Mouse (Mus musculus): ENCODE results near the gene Cetn3. TPM values are rescaled to one million over a fixed set of nuclear protein-coding genes. Genes with fewer than 3 reads are reported as not detected.

Gene Cetn3
- total RNA-seq (2014; rRNA removed) (30.3 and 40.1 TPM in 2 replicates), polyA plus RNA-seq (2012; rRNA removed) (2.1 and 2.3 TPM in 2 replicates)

DNA sequence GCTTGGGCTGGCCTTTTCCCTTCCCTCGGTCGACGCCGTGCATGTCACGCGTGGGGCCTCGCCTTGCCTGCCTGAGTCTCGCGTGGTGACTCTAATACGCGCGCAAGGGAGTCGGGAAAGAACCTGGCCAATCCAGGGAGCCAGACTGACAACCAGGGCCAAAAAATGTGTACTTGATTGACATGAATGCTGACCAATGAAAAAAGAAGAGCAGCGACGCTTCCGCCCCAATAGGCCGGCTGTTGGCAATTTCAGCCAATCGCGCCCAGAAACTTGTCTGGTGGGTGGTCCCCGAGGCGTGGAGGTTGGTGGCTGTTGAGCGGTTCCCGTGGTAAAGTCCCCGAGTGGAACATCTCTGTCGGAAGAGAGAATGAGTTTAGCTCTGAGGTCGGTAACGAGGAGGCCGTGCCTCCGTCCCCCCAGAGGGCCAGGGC lies at the start of gene Cetn3:
Gene Cetn3 (plus strand): TSS at position 107 of the 434 bp plus-strand sequence.
- peak within 1 kb of the TSS; percentile 80 for H3K4me3 ChIP-seq (ENCODE audit: insufficient read depth, low read depth, low read length)
- TF ChIP-seq POLR2A (IDR thresholded peaks at IDR 0.05; ENCODE audit: extremely low read depth, insufficient read depth, low read length) = no peak
- no peak for TF ChIP-seq CTCF (IDR thresholded peaks at IDR 0.05; ENCODE audit: low read depth, low read length)
- peak within 1 kb of the TSS; percentile 91 for H3K27ac ChIP-seq (replicated peaks; ENCODE audit: insufficient read depth, low read depth, low read length)
- under 1% methylated on average over 29 of the region's 29 CpGs for WGBS
- peak within 1 kb of the TSS; percentile 88 for H3K9ac ChIP-seq (ENCODE audit: low read depth, low read length)
- peak; percentile 91 for DNase-seq (ENCODE audit: extremely low read depth, low read depth, low spot score)
- H3K4me1 ChIP-seq (ENCODE audit: control insufficient read depth, insufficient read depth, low read length) = no peaks in the 10 kb centered on the region; the same call in 1 of the 2 replicates
- peaks cover 8% of the 10 kb centered on the region for H3K36me3 ChIP-seq (ENCODE audit: control insufficient read depth, insufficient read depth, low read length)
- H3K27me3 ChIP-seq (ENCODE audit: control insufficient read depth, insufficient read depth, low read length) = no peaks in the 10 kb centered on the region
- H3K79me2 ChIP-seq (ENCODE audit: control insufficient read depth, insufficient read depth, low read length) = peaks cover 3% of the 10 kb centered on the region; the same call in 1 of the 2 replicates

DNA sequence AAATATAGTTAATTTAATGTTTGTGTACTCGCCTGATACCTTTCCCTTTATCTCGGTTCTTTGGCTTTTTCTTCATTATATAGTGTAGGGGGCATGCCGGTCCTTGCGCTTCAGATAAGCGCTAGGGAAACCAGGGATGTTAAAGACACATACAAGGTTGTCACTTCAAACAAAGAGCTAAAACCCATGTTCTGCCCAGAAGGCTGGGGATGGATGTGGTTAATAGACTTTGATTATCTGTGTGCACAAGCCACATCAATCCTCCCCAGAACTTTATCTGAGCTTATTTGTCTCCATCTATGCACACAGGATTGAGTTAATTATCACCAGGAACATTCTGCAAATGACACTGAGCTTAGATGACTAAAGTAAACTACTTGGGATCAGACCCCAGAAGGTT lies 46.3 kb upstream of the Cetn3 start:
- no peak for DNase-seq (ENCODE audit: extremely low read depth, low read depth, low spot score)
- Histone ChIP-seq H3K27me3 (ENCODE audit: control insufficient read depth, insufficient read depth, low read length) (no peaks in the 10 kb centered on the region), H3K27ac (replicated peaks; ENCODE audit: insufficient read depth, low read depth, low read length) (no peak overlapping the region), H3K4me1 (ENCODE audit: control insufficient read depth, insufficient read depth, low read length) (no peaks in the 10 kb centered on the region), H3K36me3 (ENCODE audit: control insufficient read depth, insufficient read depth, low read length) (no peaks in the 10 kb centered on the region), H3K79me2 (ENCODE audit: control insufficient read depth, insufficient read depth, low read length) (no peaks in the 10 kb centered on the region; the same call in 1 of the 2 replicates), H3K9ac (ENCODE audit: low read depth, low read length) (no peak overlapping the region), H3K4me3 (ENCODE audit: insufficient read depth, low read depth, low read length) (no peak overlapping the region)
- WGBS = 78% methylated on average over 5 of the region's 5 CpGs
- TF ChIP-seq POLR2A (IDR thresholded peaks at IDR 0.05; ENCODE audit: extremely low read depth, insufficient read depth, low read length) (no peak), CTCF (IDR thresholded peaks at IDR 0.05; ENCODE audit: low read depth, low read length) (no peak)

DNA sequence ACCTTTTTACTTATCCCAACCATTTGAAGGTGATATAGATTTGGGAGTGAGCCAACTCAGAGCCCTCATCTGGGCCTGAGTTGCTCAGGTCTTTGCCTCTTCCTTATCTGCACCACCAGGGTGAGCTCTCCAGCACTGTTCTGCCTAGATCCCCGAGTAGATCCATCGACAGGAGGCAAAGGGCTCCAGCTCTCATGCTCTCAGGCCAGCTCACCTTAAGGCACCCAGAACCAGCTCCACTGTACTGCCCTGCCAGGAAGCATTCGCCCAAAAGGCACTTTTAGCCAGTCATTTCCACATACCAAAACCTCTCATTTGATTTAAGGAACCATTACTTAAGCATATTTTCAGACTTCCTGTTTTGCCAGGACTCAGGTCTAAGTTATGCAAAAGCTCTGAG lies 42.0 kb upstream of the Cetn3 start:
- 41% methylated on average over 3 of the region's 3 CpGs for WGBS
- no peak overlapping the region for H3K4me3 ChIP-seq (ENCODE audit: insufficient read depth, low read depth, low read length)
- no peaks in the 10 kb centered on the region for H3K36me3 ChIP-seq (ENCODE audit: control insufficient read depth, insufficient read depth, low read length)
- no peaks in the 10 kb centered on the region for H3K27me3 ChIP-seq (ENCODE audit: control insufficient read depth, insufficient read depth, low read length)
- no peak overlapping the region for H3K27ac ChIP-seq (replicated peaks; ENCODE audit: insufficient read depth, low read depth, low read length)
- TF ChIP-seq POLR2A (IDR thresholded peaks at IDR 0.05; ENCODE audit: extremely low read depth, insufficient read depth, low read length) (no peak), CTCF (IDR thresholded peaks at IDR 0.05; ENCODE audit: low read depth, low read length) (0 out of 2 replicates have a peak, but pooled peaks have one; percentile 18)
- H3K79me2 ChIP-seq (ENCODE audit: control insufficient read depth, insufficient read depth, low read length) = peaks cover 3% of the 10 kb centered on the region; the same call in 1 of the 2 replicates
- DNase-seq (ENCODE audit: extremely low read depth, low read depth, low spot score) = no peak
- no peak overlapping the region for H3K9ac ChIP-seq (ENCODE audit: low read depth, low read length)
- no peaks in the 10 kb centered on the region for H3K4me1 ChIP-seq (ENCODE audit: control insufficient read depth, insufficient read depth, low read length)

DNA sequence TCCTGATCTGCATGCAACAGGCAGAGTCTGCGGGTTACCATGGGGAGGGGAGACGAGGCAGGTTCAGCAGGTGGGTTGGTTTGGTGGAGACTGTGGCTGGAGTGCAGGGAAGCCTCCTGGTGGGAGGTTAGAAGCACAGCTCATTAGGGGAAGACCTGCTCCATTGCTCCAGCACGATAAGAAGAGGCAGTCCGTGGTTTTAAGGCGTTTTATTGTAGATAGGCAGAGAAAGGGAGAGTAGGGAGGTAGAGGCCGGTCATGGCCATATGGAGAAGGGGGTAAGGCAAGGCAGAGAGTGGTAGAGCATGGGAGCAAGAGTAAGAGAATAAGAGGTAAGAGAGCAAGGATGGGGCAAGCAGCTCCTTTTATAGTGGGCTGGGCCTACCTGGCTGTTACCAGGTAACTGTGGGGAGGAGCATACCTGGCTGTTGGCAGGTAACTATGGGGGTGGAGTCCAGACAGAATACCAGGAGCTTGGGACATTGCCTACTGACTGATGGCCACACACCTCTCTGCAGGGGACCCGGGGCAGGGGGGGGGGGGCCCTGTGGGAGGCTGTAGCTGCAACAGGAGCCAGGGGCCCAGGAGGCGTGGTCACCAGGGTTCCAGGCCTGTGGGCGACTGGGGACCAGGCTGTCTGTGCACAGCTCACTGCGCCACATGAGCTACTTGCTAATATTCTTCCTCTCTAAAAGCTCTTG lies 39.3 kb upstream of the Cetn3 start:
- H3K4me1 ChIP-seq (ENCODE audit: control insufficient read depth, insufficient read depth, low read length) = no peaks in the 10 kb centered on the region
- 72% methylated on average over 10 of the region's 10 CpGs for WGBS
- H3K79me2 ChIP-seq (ENCODE audit: control insufficient read depth, insufficient read depth, low read length) = peaks cover 3% of the 10 kb centered on the region; the same call in 1 of the 2 replicates
- no peak overlapping the region for H3K9ac ChIP-seq (ENCODE audit: low read depth, low read length)
- H3K27me3 ChIP-seq (ENCODE audit: control insufficient read depth, insufficient read depth, low read length) = no peaks in the 10 kb centered on the region
- DNase-seq (ENCODE audit: extremely low read depth, low read depth, low spot score) = no peak
- TF ChIP-seq POLR2A (IDR thresholded peaks at IDR 0.05; ENCODE audit: extremely low read depth, insufficient read depth, low read length) (no peak), CTCF (IDR thresholded peaks at IDR 0.05; ENCODE audit: low read depth, low read length) (no peak)
- no peaks in the 10 kb centered on the region for H3K36me3 ChIP-seq (ENCODE audit: control insufficient read depth, insufficient read depth, low read length)
- no peak overlapping the region for H3K27ac ChIP-seq (replicated peaks; ENCODE audit: insufficient read depth, low read depth, low read length)
- no peak overlapping the region for H3K4me3 ChIP-seq (ENCODE audit: insufficient read depth, low read depth, low read length)

- Histone ChIP-seq H3K79me2 (ENCODE audit: control insufficient read depth, insufficient read depth, low read length) (peaks cover 3% of the 10 kb centered on the region; the same call in 1 of the 2 replicates), H3K4me1 (ENCODE audit: control insufficient read depth, insufficient read depth, low read length) (no peaks in the 10 kb centered on the region), H3K27ac (replicated peaks; ENCODE audit: insufficient read depth, low read depth, low read length) (no peak overlapping the region), H3K9ac (ENCODE audit: low read depth, low read length) (no peak overlapping the region), H3K36me3 (ENCODE audit: control insufficient read depth, insufficient read depth, low read length) (no peaks in the 10 kb centered on the region), H3K4me3 (ENCODE audit: insufficient read depth, low read depth, low read length) (no peak overlapping the region), H3K27me3 (ENCODE audit: control insufficient read depth, insufficient read depth, low read length) (no peaks in the 10 kb centered on the region)
- TF ChIP-seq POLR2A (IDR thresholded peaks at IDR 0.05; ENCODE audit: extremely low read depth, insufficient read depth, low read length) (no peak), CTCF (IDR thresholded peaks at IDR 0.05; ENCODE audit: low read depth, low read length) (no peak)
- no peak for DNase-seq (ENCODE audit: extremely low read depth, low read depth, low spot score)
- 27% methylated on average over 2 of the region's 2 CpGs for WGBS
Observed at GRCm38 (mm10) chr13:81744092-81744396, 38.8 kb upstream of the Cetn3 start.

DNA sequence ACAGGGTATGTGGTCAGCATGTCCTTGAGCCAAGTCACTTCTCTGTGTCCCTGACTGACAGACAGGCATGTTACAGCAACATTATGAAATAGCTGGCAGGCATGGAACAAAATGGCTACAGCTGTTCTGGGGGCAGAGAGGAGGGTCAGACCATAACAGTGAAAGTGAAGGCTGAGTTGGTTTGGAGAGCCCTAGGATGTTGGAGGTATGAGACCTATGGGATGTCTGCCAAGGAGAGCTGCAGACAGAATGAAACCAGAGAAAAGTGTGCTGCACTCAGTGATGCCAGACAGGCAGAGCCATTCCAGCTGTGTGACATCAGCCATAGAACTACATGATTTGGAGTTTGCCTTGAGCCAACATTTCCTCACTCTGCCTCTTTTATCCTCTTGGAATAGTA lies 28.0 kb upstream of the Cetn3 start:
- Histone ChIP-seq H3K4me1 (ENCODE audit: control insufficient read depth, insufficient read depth, low read length) (no peaks in the 10 kb centered on the region), H3K9ac (ENCODE audit: low read depth, low read length) (no peak overlapping the region), H3K27me3 (ENCODE audit: control insufficient read depth, insufficient read depth, low read length) (no peaks in the 10 kb centered on the region), H3K4me3 (ENCODE audit: insufficient read depth, low read depth, low read length) (no peak overlapping the region), H3K27ac (replicated peaks; ENCODE audit: insufficient read depth, low read depth, low read length) (no peak overlapping the region), H3K36me3 (ENCODE audit: control insufficient read depth, insufficient read depth, low read length) (no peaks in the 10 kb centered on the region; the same call in 1 of the 2 replicates), H3K79me2 (ENCODE audit: control insufficient read depth, insufficient read depth, low read length) (no peaks in the 10 kb centered on the region)
- DNase-seq (ENCODE audit: extremely low read depth, low read depth, low spot score) = no peak
- TF ChIP-seq POLR2A (IDR thresholded peaks at IDR 0.05; ENCODE audit: extremely low read depth, insufficient read depth, low read length) (no peak), CTCF (IDR thresholded peaks at IDR 0.05; ENCODE audit: low read depth, low read length) (no peak)

Data from liver, adult 2 months (tissue).